Mouse (Mus musculus) forebrain, embryonic 13.5 days (tissue): ENCODE data around the gene Pik3r6. TPM values are rescaled to one million over a fixed set of nuclear protein-coding genes. Genes with fewer than 3 reads are reported as not detected.

Experiments
- ATAC-seq: fragments of 200-750 bp; cut with Nextera tagmentation; 2 replicates; pipeline ENCODE4 v1.8.0; 2017
- H3K27ac ChIP-seq: fragments of 300-500 bp; sonication (generic); 2 replicates; pipeline ENCODE4 v1.5.1; 2015; ENCODE audit warnings: inconsistent platforms, mild to moderate bottlenecking, moderate library complexity
- H3K27me3 ChIP-seq: fragments of 300-500 bp; sonication (generic); 2 replicates; pipeline ENCODE4 v1.6.1; 2015; ENCODE audit warnings: mild to moderate bottlenecking, inconsistent platforms
- H3K36me3 ChIP-seq: fragments of 300-500 bp; sonication (generic); 2 replicates; pipeline ENCODE4 v1.6.1; 2015; ENCODE audit warnings: mild to moderate bottlenecking, inconsistent platforms; ENCODE audit not compliant: poor library complexity, severe bottlenecking
- H3K4me1 ChIP-seq: fragments of 300-500 bp; sonication (generic); 2 replicates; pipeline ENCODE4 v1.6.1; 2015; ENCODE audit warnings: inconsistent platforms
- H3K4me2 ChIP-seq: fragments of 300-500 bp; sonication (generic); 2 replicates; pipeline ENCODE4 v1.6.1; 2015; ENCODE audit warnings: inconsistent platforms, mild to moderate bottlenecking, moderate library complexity
- H3K4me3 ChIP-seq: fragments of 300-500 bp; sonication (generic); 2 replicates; pipeline ENCODE4 v1.5.1; 2015; ENCODE audit warnings: mild to moderate bottlenecking, inconsistent platforms
- H3K9ac ChIP-seq: fragments of 300-500 bp; sonication (generic); 2 replicates; pipeline ENCODE4 v1.6.1; 2015; ENCODE audit warnings: mild to moderate bottlenecking, inconsistent platforms
- H3K9me3 ChIP-seq: fragments of 300-500 bp; sonication (generic); replicated peaks from 2 replicates; pipeline ENCODE4 v1.6.1; 2016; ENCODE audit warnings: inconsistent platforms
- whole genome bisulfite sequencing: fragments of 180-500 bp; shearing (Covaris S2); methylation state at CpG from one replicate; pipeline ENCODE4 v1.1.7; 2015; 5-methylcytosine and 5-hydroxymethylcytosine counted together
- polyA plus RNA-seq: library from polyadenylated mRNA; unstranded; fragments of >200 nt; fragmentation: Nextera tagmentation; extraction: Ambion mirVana; gene quantifications from 2 replicates; pipeline ENCODE4 v1.2.1, GENCODE M21; 2015

Gene Pik3r6
- polyA plus RNA-seq, 1 experiment from 2014 or later = 0.89 TPM

- no peaks in the 10 kb centered on the region for H3K27me3 ChIP-seq
- ATAC-seq = no peak
- H3K4me2 ChIP-seq = no peak overlapping the region
- no peaks in the 10 kb centered on the region for H3K4me1 ChIP-seq
- no peak overlapping the region for H3K4me3 ChIP-seq
- H3K9ac ChIP-seq = no peak overlapping the region
- 93% methylated on average over 5 of the region's 5 CpGs for WGBS
- H3K9me3 ChIP-seq = peaks cover 5% of the 10 kb centered on the region; the same call in 1 of the 2 replicates
- H3K36me3 ChIP-seq = no peaks in the 10 kb centered on the region
- no peak overlapping the region for H3K27ac ChIP-seq
Observed at GRCm38 (mm10) chr11:68519815-68520214, 17.0 kb downstream of the Pik3r6 start.

DNA sequence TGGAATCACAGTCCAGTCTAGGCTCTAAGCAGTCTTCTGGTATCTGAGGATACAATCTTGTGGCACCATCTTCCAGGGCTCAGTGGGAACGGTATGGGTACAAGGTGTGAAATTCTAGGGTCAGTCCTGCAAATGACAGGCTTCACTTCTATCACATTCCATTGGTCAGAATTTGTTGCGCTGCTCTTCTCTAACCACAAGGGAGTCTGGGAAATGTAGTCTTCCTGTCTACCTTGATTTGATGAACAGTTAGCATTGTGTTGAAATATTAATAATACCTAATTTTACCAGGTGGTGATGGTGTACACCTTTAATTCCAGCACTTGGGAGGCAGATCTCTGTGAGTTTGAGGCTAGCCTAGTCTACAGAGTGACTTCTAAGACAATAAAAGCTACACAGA lies 17.6 kb downstream of the Pik3r6 start:
- Histone ChIP-seq H3K27ac (no peak overlapping the region), H3K36me3 (no peaks in the 10 kb centered on the region), H3K4me2 (no peak overlapping the region), H3K9ac (no peak overlapping the region), H3K4me1 (no peaks in the 10 kb centered on the region), H3K27me3 (no peaks in the 10 kb centered on the region), H3K4me3 (no peak overlapping the region), H3K9me3 (peaks cover 5% of the 10 kb centered on the region; the same call in 1 of the 2 replicates)
- 90% methylated on average over 2 of the region's 2 CpGs for WGBS
- ATAC-seq = no peak

DNA sequence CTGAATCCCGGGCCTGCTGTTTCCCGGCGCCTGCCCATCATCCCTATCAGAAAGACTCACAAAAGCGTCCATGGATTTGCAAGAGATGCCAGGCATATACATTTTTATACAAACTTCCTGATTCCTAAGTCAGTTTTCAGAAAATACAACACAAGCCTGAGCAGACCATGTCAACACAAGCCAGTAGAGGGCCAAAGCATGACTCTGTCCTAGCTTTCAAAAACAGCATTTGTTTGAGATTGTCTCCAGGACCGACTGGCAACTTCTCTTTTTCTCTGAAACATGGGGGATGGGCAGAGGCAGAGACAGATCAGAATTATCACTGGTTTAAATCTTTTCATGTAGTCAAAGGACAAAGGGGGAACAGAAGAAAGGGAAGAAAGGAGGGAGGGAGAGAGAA lies 18.5 kb downstream of the Pik3r6 start:
- Histone ChIP-seq H3K4me1 (no peaks in the 10 kb centered on the region), H3K9me3 (peaks cover 5% of the 10 kb centered on the region; the same call in 1 of the 2 replicates), H3K4me3 (no peak overlapping the region), H3K27me3 (no peaks in the 10 kb centered on the region), H3K36me3 (no peaks in the 10 kb centered on the region), H3K27ac (no peak overlapping the region), H3K4me2 (no peak overlapping the region), H3K9ac (no peak overlapping the region)
- WGBS = 81% methylated on average over 5 of the region's 5 CpGs
- no peak for ATAC-seq

DNA sequence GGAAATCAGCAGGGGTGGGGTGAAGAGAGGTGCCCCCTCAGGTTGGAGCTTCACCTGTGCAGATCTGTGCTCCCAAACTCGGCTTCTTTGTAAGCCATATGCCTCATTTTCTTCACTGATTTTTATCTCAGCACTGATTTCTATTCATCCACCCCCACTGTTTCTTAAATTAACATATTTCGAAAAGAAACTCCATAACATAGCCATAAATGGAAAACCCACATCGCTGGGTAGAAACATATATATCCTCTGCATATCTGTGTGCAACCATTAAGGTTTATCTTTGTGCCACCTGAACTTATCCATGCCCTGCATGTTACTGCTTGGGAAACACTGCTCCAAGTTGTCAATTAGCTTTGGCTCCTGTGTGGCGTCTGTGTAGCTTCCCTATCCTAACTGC lies 23.6 kb downstream of the Pik3r6 start:
- no peak overlapping the region for H3K4me2 ChIP-seq
- WGBS = 83% methylated on average over 4 of the region's 4 CpGs
- H3K9ac ChIP-seq = no peak overlapping the region
- H3K4me1 ChIP-seq = no peaks in the 10 kb centered on the region
- no peak overlapping the region for H3K4me3 ChIP-seq
- H3K36me3 ChIP-seq = no peaks in the 10 kb centered on the region
- H3K27ac ChIP-seq = no peak overlapping the region
- H3K9me3 ChIP-seq = no peaks in the 10 kb centered on the region
- H3K27me3 ChIP-seq = 0 out of 2 replicates have a peak, but pooled peaks cover 4% of the 10 kb centered on the region
- ATAC-seq = no peak

DNA sequence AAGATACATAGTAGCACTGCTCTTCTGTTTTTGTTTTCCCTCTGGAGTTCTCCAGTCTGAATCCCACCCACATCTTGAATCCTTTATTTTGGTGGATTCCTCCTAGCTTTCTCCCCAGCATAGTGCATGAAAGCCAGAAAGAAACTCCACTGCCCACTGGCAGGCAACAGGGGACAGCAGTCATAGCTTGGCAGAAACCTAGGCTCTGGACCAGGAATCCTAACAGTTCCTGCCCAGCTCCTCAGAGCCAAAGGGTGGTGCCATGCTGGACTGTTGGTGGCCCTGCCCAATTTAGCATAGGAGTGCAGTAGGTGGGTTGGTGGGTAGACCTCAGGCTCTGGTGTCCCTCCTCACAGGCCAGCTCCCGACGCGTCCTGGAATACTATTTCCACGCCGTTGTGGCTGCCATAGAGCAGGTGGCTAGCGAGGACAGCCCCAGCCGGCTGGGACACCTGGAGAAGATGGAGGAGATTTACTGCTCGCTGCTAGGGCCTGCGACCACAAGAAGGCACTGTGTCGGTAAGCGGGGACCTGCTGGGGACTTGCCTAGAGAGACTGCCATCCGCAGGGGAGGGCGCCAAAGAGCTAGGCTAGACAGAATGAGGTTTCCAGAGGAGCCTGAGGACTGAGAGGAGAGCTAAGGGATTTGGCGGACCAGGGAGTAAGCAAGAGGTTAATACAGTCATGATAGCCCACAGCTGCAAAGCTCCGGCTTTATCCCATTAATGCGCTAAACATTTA lies 28.4 kb downstream of the Pik3r6 start:
- no peak overlapping the region for H3K4me2 ChIP-seq
- no peak overlapping the region for H3K27ac ChIP-seq
- ATAC-seq = no peak
- 26% methylated on average over 16 of the region's 16 CpGs for WGBS
- H3K9ac ChIP-seq = no peak overlapping the region
- 0 out of 2 replicates have a peak, but pooled peaks cover 4% of the 10 kb centered on the region for H3K27me3 ChIP-seq
- H3K36me3 ChIP-seq = no peaks in the 10 kb centered on the region
- no peaks in the 10 kb centered on the region for H3K9me3 ChIP-seq
- H3K4me1 ChIP-seq = no peaks in the 10 kb centered on the region
- no peak overlapping the region for H3K4me3 ChIP-seq

GRCm38 (mm10) chr11:68531941-68532535 lies 29.2 kb downstream of the Pik3r6 start:
- 0 out of 2 replicates have a peak, but pooled peaks cover 3% of the 10 kb centered on the region for H3K4me1 ChIP-seq
- 84% methylated on average over 11 of the region's 11 CpGs for WGBS
- no peaks in the 10 kb centered on the region for H3K9me3 ChIP-seq
- ATAC-seq = no peak
- no peak overlapping the region for H3K4me3 ChIP-seq
- H3K4me2 ChIP-seq = no peak overlapping the region
- no peaks in the 10 kb centered on the region for H3K36me3 ChIP-seq
- H3K9ac ChIP-seq = no peak overlapping the region
- no peak overlapping the region for H3K27ac ChIP-seq
- 0 out of 2 replicates have a peak, but pooled peaks cover 4% of the 10 kb centered on the region for H3K27me3 ChIP-seq

DNA sequence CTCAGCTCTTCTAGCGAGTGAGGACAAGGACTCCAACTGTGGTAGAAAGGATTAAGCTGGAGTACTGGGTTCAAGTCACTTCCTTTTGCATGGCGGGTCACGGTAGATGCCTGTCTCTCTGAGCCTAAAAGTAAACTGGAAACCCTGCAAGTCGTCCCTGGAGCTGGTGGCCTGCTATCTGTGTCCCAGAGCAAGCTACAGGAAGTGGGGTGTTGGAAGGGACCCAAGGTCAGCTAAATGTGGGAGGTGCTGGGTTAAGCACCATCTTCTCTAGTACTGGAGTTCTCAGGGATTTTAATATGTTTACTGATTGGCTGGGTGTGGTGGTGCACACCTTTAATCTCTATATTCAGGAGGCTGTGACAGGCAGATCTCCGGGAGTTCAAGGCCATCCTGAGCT lies 30.0 kb downstream of the Pik3r6 start:
- H3K4me3 ChIP-seq = no peak overlapping the region
- no peak for ATAC-seq
- H3K4me2 ChIP-seq = no peak overlapping the region
- no peaks in the 10 kb centered on the region for H3K9me3 ChIP-seq
- no peaks in the 10 kb centered on the region for H3K36me3 ChIP-seq
- H3K4me1 ChIP-seq = 0 out of 2 replicates have a peak, but pooled peaks cover 3% of the 10 kb centered on the region
- 83% methylated on average over 5 of the region's 5 CpGs for WGBS
- H3K27ac ChIP-seq = no peak overlapping the region
- 0 out of 2 replicates have a peak, but pooled peaks cover 4% of the 10 kb centered on the region for H3K27me3 ChIP-seq
- H3K9ac ChIP-seq = no peak overlapping the region

DNA sequence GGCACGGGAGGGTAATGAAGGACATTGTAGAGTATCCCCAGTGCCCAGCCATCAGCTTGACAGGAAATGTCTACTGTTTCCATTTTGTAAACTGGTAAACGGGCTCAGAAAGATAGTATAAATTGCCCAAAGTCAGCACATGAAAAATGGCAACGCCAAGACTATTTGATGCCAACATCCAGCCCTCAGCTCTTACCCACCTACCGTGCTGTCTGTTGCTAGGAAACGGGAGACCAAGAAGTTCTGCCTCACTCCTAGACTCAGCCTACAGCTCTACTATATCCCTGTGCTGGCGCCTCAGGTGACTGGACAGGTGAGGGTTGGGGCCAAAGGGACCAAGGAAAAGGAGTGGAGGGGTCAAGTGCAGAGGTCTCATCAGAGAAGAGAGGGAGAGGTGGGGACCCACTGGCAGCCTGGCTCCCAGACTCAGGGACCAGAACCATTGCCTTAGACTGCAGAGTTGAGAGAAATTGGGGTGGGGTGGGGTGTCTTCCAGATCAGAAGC lies 31.2 kb downstream of the Pik3r6 start:
- H3K4me1 ChIP-seq = 0 out of 2 replicates have a peak, but pooled peaks cover 3% of the 10 kb centered on the region
- 81% methylated on average over 6 of the region's 6 CpGs for WGBS
- no peak overlapping the region for H3K9ac ChIP-seq
- H3K27me3 ChIP-seq = 0 out of 2 replicates have a peak, but pooled peaks cover 4% of the 10 kb centered on the region
- no peak for ATAC-seq
- no peak overlapping the region for H3K27ac ChIP-seq
- H3K9me3 ChIP-seq = no peaks in the 10 kb centered on the region
- no peak overlapping the region for H3K4me3 ChIP-seq
- no peak overlapping the region for H3K4me2 ChIP-seq
- no peaks in the 10 kb centered on the region for H3K36me3 ChIP-seq

DNA sequence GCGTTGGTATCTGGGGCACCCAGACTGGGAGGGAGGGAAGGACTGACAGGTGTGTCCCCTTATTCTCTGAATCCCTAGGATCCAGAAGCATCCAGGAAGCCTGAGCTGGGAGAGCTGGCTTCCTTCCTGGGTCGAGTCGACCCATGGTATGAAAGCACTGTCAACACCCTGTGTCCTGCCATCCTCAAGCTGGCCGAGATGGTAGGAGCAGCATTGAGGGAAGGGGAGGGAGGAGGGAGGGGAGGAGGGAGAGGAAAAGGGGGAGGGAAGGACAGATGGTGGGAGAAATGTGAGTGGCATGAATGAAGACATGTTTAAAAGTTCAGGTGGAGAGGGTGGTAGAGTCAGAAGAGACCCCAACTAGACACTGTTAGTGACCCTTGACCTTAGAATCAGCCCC lies 33.2 kb downstream of the Pik3r6 start:
- no peak for ATAC-seq
- no peak overlapping the region for H3K27ac ChIP-seq
- WGBS = 79% methylated on average over 4 of the region's 4 CpGs
- H3K27me3 ChIP-seq = 0 out of 2 replicates have a peak, but pooled peaks cover 3% of the 10 kb centered on the region
- no peak overlapping the region for H3K4me2 ChIP-seq
- H3K9ac ChIP-seq = no peak overlapping the region
- no peaks in the 10 kb centered on the region for H3K36me3 ChIP-seq
- H3K9me3 ChIP-seq = no peaks in the 10 kb centered on the region
- 0 out of 2 replicates have a peak, but pooled peaks cover 3% of the 10 kb centered on the region for H3K4me1 ChIP-seq
- no peak overlapping the region for H3K4me3 ChIP-seq

- H3K4me2 ChIP-seq = no peak overlapping the region
- 51% methylated on average over 4 of the region's 4 CpGs for WGBS
- H3K27ac ChIP-seq = no peak overlapping the region
- H3K9ac ChIP-seq = no peak overlapping the region
- no peak overlapping the region for H3K4me3 ChIP-seq
- H3K4me1 ChIP-seq = 0 out of 2 replicates have a peak, but pooled peaks cover 3% of the 10 kb centered on the region
- no peak for ATAC-seq
- no peaks in the 10 kb centered on the region for H3K36me3 ChIP-seq
- H3K9me3 ChIP-seq = no peaks in the 10 kb centered on the region
- no peaks in the 10 kb centered on the region for H3K27me3 ChIP-seq
Observed at GRCm38 (mm10) chr11:68536465-68536864, 33.6 kb downstream of the Pik3r6 start.

DNA sequence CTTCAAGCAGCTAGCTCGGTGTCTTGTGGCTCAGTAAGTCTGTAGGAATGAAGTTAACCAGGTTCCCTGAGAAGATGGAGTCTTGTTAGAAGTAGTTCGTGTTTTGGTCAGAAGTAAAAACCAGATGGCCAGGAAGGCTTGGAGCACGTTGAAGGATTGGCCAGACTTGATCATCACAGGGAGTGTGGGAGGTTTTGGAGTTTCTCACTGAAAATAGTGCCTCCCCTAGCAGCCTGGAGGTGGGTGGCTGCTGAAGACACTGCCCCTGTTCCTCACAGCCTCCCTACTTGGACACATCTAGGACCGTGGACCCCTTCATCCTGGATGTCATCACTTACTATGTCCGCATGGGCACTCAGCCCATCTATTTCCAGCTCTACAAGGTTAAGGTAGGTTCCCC lies 36.8 kb downstream of the Pik3r6 start:
- H3K9me3 ChIP-seq = no peaks in the 10 kb centered on the region
- no peak overlapping the region for H3K4me2 ChIP-seq
- ATAC-seq = no peak
- 0 out of 2 replicates have a peak, but pooled peaks cover 3% of the 10 kb centered on the region for H3K4me1 ChIP-seq
- no peak overlapping the region for H3K4me3 ChIP-seq
- H3K27ac ChIP-seq = no peak overlapping the region
- WGBS = 66% methylated on average over 5 of the region's 5 CpGs
- H3K27me3 ChIP-seq = no peaks in the 10 kb centered on the region
- no peak overlapping the region for H3K9ac ChIP-seq
- H3K36me3 ChIP-seq = no peaks in the 10 kb centered on the region

DNA sequence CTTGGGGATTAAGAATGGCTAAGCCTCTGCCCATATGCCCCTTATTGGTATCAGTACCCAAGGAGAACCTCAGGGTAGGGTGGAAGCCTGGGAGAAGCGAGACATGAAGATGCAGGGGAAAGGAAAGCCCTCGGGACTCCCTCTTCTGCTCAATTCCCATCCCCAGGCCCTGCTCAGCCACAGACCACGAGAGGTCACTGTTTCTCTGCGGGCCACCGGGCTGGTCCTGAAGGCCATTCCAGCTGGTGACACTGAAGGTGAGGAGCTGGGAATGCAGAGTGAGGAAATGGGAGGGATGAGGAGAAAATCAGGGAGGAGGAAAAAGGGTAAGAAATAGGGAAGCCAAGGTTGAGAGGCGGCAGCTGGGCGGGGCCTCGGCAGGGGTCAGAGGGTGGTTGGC lies 41.7 kb downstream of the Pik3r6 start:
- H3K4me3 ChIP-seq = no peak overlapping the region
- no peak overlapping the region for H3K4me2 ChIP-seq
- no peak overlapping the region for H3K27ac ChIP-seq
- no peak overlapping the region for H3K9ac ChIP-seq
- H3K27me3 ChIP-seq = no peaks in the 10 kb centered on the region
- H3K36me3 ChIP-seq = no peaks in the 10 kb centered on the region
- H3K9me3 ChIP-seq = no peaks in the 10 kb centered on the region
- no peaks in the 10 kb centered on the region for H3K4me1 ChIP-seq
- WGBS = 8% methylated on average over 8 of the region's 8 CpGs
- no peak for ATAC-seq
